Mouse (Mus musculus) olfactory bulb, adult 2 months (tissue): ENCODE measurements around the gene Mpnd. TPM values are rescaled to one million over a fixed set of nuclear protein-coding genes. Genes with fewer than 3 reads are reported as not detected.

Source experiments
- H3K27ac ChIP-seq: fragments of 200-500 bp; 2 replicates; pipeline ENCODE4 v1.5.1; 2012; ENCODE audit warnings: low read depth, low read length; ENCODE audit not compliant: insufficient read depth
- H3K4me1 ChIP-seq: fragments of 200-500 bp; 2 replicates; pipeline ENCODE4 v1.6.1; 2012; ENCODE audit warnings: low read length; ENCODE audit not compliant: control insufficient read depth, insufficient read depth
- H3K4me3 ChIP-seq: fragments of 200-500 bp; 2 replicates; pipeline ENCODE4 v1.5.1; 2012; ENCODE audit warnings: mild to moderate bottlenecking, low read depth, low read length, moderate library complexity; ENCODE audit not compliant: insufficient read depth
- CTCF ChIP-seq: fragments of 200-500 bp; IDR thresholded peaks from 2 replicates; pipeline ENCODE4 v1.5.1; 2012; ENCODE audit warnings: low read depth, mild to moderate bottlenecking, low read length, moderate library complexity; ENCODE audit not compliant: insufficient read depth
- POLR2A ChIP-seq: fragments of 200-500 bp; IDR thresholded peaks from 2 replicates; pipeline ENCODE4 v1.6.1; 2012; ENCODE audit warnings: mild to moderate bottlenecking, low read depth, low read length, moderate library complexity; ENCODE audit not compliant: insufficient read depth
- WGBS: fragments of 180-500 bp; shearing (Covaris S2); methylation state at CpG from one replicate; pipeline ENCODE4 v1.1.7; 2018; 5-methylcytosine and 5-hydroxymethylcytosine counted together
- polyA plus RNA-seq: library from polyadenylated mRNA; stranded (reverse); fragments of >200 nt; gene quantifications from 2 replicates; pipeline ENCODE4 v1.2.4, GENCODE M21; 2012; ENCODE audit warnings: low replicate concordance; ENCODE audit not compliant: missing spikeins, insufficient read depth, insufficient read length

Mpnd gene
- polyA plus RNA-seq, 1 experiment: not detected

- WGBS: 41% methylated on average over 14 of the region's 14 CpGs
- Histone ChIP-seq H3K4me3 (no peak overlapping the region), H3K4me1 (peaks cover 14% of the 10 kb centered on the region), H3K27ac (no peak overlapping the region)
- TF ChIP-seq CTCF: no peak
- no peak for TF ChIP-seq POLR2A
These were observed 2.2 kb downstream of the Mpnd start for GRCm38 (mm10) chr17:56007444-56008355.

- peak overlapping the region; percentile 35; the same call in 1 of the 2 replicates for H3K27ac ChIP-seq
- whole genome bisulfite sequencing: 0% methylated on average over 21 of the region's 21 CpGs
These were observed 3.0 kb downstream of the Mpnd start for GRCm38 (mm10) chr17:56008356-56009087.

GRCm38 (mm10) chr17:56009088-56009961 is 3.8 kb downstream of the Mpnd start:
- H3K27ac ChIP-seq: no peak overlapping the region; the same call in 1 of the 2 replicates
- TF ChIP-seq CTCF: peak; percentile 32; the same call in 1 of the 2 replicates
- peak; percentile 74 for TF ChIP-seq POLR2A
- H3K4me1 ChIP-seq: peaks cover 14% of the 10 kb centered on the region
- WGBS: under 1% methylated on average over 55 of the region's 62 CpGs
- H3K4me3 ChIP-seq: peak overlapping the region; percentile 58

More at GRCm38 (mm10) chr17:56008356-56009087, 3.0 kb downstream of the Mpnd start:
- peak; percentile 51 for TF ChIP-seq POLR2A
- no peak for TF ChIP-seq CTCF
- Histone ChIP-seq H3K4me1 (peaks cover 14% of the 10 kb centered on the region), H3K4me3 (peak overlapping the region; percentile 58)

GRCm38 (mm10) chr17:56009962-56010240 is 4.4 kb downstream of the Mpnd start:
- Histone ChIP-seq H3K4me1 (peaks cover 14% of the 10 kb centered on the region), H3K27ac (no peak overlapping the region), H3K4me3 (peak overlapping the region; percentile 58; the same call in 1 of the 2 replicates)
- WGBS: 48% methylated on average over 2 of the region's 2 CpGs
- no peak for TF ChIP-seq POLR2A
- no peak for TF ChIP-seq CTCF

GRCm38 (mm10) chr17:56010255-56010654 is 4.7 kb downstream of the Mpnd start:
- WGBS: 65% methylated on average over 14 of the region's 14 CpGs
- TF ChIP-seq POLR2A (no peak), CTCF (no peak)
- H3K27ac ChIP-seq: no peak overlapping the region
- H3K4me3 ChIP-seq: no peak overlapping the region
- H3K4me1 ChIP-seq: peaks cover 14% of the 10 kb centered on the region

GRCm38 (mm10) chr17:56010681-56011080 is 5.2 kb downstream of the Mpnd start:
- Histone ChIP-seq H3K27ac (no peak overlapping the region), H3K4me3 (no peak overlapping the region), H3K4me1 (peaks cover 14% of the 10 kb centered on the region)
- TF ChIP-seq POLR2A (no peak), CTCF (peak; percentile 92)
- WGBS: 14% methylated on average over 9 of the region's 9 CpGs

GRCm38 (mm10) chr17:56011441-56011840 is 5.9 kb downstream of the Mpnd start:
- Histone ChIP-seq H3K4me1 (peaks cover 14% of the 10 kb centered on the region), H3K4me3 (no peak overlapping the region), H3K27ac (no peak overlapping the region)
- 90% methylated on average over 7 of the region's 7 CpGs for WGBS
- TF ChIP-seq CTCF (no peak), POLR2A (no peak)

- Histone ChIP-seq H3K27ac (no peak overlapping the region), H3K4me3 (no peak overlapping the region), H3K4me1 (peaks cover 10% of the 10 kb centered on the region; the same call in 1 of the 2 replicates)
- no peak for TF ChIP-seq POLR2A
- no peak for TF ChIP-seq CTCF
- 94% methylated on average over 9 of the region's 9 CpGs for whole genome bisulfite sequencing
These were observed 9.8 kb downstream of the Mpnd start for GRCm38 (mm10) chr17:56015293-56015692.

- H3K27ac ChIP-seq: no peak overlapping the region
- no peak for TF ChIP-seq CTCF
- no peak for TF ChIP-seq POLR2A
- 93% methylated on average over 8 of the region's 8 CpGs for WGBS
- peaks cover 14% of the 10 kb centered on the region for H3K4me1 ChIP-seq
- H3K4me3 ChIP-seq: no peak overlapping the region
These were observed 10.9 kb downstream of the Mpnd start for GRCm38 (mm10) chr17:56016382-56016781.
